Mouse (Mus musculus) WW6 (cell line): ENCODE results near the gene Gm7544.
"Not testable (repeated sequence)": the region's sequence is repeated elsewhere in the genome, so short reads cannot be mapped to it uniquely, and the experiment has no call there.

Experiments used
- DNase-seq: peaks from one replicate; pipeline ENCODE4 v3.0.0-alpha.2; 2013; ENCODE audit warnings: low read depth, low spot score

The Gm7544 gene

DNA sequence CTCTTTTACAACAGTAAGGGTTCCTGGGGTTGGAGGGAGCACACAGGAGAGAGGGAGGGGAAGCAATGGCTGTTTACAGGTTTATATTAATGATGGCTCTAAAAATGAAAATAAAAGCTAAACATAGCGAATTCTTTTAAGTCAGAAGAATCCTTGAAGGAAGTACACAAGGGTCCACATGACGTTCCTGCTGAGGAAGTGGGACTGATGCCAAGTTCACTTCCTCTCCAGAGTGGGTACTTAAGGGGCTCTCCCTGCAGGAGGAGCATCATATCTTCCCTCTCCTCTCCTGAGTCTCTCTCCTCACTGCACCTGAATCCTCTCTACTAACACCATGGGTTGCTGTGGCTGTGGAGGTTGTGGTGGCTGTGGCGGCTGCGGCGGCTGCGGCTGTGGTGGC, 31.2 kb downstream of the Gm7544 start, which contains the start of gene A030014E15Rik:
TSS of gene A030014E15Rik (plus strand) at position 268 of the 400 bp plus-strand sequence.
- no peak for DNase-seq

- not testable (repeated sequence) for DNase-seq
Measured at GRCm38 (mm10) chr1:82913434-82913833, 42.4 kb downstream of the Gm7544 start.

DNA sequence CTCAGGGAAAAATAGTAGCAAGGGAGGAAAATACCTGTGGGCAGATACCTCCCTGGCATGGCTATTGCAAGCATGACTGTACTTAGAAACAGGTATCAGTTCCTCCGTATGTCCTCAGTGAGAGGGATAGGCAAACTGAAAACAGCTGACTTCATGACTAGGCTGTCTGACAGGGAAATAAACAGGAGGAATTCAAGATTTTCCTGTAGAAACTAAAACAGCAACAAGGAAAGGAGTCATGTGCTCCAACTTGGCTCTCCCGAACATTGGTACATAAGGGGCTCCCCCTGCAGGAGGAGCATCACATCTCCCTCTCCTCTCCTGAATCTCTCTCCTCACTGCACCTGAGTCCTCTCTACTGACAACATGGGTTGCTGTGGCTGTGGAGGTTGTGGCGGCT, 42.8 kb downstream of the Gm7544 start, which contains the start of gene A030005L19Rik:
TSS of gene A030005L19Rik (plus strand) at position 301 of the 400 bp plus-strand sequence.
- no peak for DNase-seq

- no peak for DNase-seq
Measured at GRCm38 (mm10) chr1:82905886-82906285, 49.9 kb downstream of the Gm7544 start.
